Mouse (Mus musculus) MEL (cell line): ENCODE results near the gene Hspa1a.

Experiments used
- CTCF ChIP-seq, 3 experiments: IDR thresholded peaks in 2 of 3; conservative IDR thresholded peaks in 1 of 3; 2 replicates each; pipeline ENCODE4 v1.5.1; 2011 to 2012; ENCODE audit warnings: low read length in 3 of 3, low read depth in 2 of 3, mild to moderate bottlenecking in 2 of 3, improper control_type of control experiment in 1 of 3, inconsistent platforms in 1 of 3, mixed read lengths in 1 of 3, moderate library complexity in 1 of 3; ENCODE audit not compliant: control insufficient read depth in 1 of 3, insufficient read depth in 1 of 3, poor library complexity in 1 of 3, severe bottlenecking in 1 of 3
- ELF1 ChIP-seq: IDR thresholded peaks from 2 replicates; pipeline ENCODE4 v1.6.1; 2014; ENCODE audit warnings: low read depth, mild to moderate bottlenecking, inconsistent platforms, low read length, improper control_type of control experiment, moderate library complexity
- POLR2A ChIP-seq, 2 experiments: IDR thresholded peaks; 2 replicates each; pipeline ENCODE4 v1.6.1; 2011 to 2012; ENCODE audit warnings: low read length in 2 of 2, mild to moderate bottlenecking in 2 of 2, control low read depth in 1 of 2, improper control_type of control experiment in 1 of 2, low read depth in 1 of 2, moderate library complexity in 1 of 2; ENCODE audit not compliant: control insufficient read depth in 1 of 2, insufficient read depth in 1 of 2, poor library complexity in 1 of 2

DNA sequence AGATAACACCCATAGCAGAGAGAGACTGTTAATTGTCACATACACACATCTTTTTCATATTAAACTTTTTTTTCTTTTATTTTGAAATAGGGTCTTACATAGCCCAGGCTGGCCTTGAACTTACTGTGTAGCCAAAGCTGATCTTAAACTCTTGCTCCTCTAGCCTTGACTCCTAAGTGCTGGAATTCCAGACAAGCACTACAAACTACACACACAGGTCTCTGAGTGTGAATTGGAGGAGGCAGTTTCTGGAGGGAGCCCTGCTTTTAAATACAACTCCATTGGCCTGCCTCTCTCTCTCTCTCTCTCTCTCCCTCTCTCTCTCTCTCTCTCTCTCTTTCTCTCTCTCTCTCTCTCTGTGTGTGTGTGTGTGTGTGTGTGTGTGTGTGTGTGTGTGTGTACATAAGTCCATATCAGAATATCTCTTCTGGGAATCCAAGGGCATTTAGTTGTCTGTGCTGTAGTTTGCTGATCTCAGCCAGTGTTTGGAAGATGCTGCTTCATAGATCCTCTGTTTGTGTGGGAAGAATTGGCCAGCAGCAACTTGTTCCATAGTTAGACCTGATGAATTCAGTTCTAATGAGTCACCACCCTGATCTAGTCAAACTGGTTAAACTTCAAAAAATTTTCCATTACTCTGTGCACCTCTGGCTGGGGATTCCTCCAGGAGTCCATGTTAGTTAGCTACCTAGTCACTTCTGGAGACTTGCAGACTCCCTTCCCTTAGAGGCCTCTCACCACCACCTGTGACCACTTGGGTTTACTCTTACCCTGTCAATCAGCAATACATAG, 11.1 kb downstream of the Hspa1a start:
- TF ChIP-seq ELF1 (no peak), CTCF (IDR thresholded peaks at IDR 0.05 in 2 of 3, conservative IDR thresholded peaks at IDR 0.05 in 1 of 3; ENCODE audit: control insufficient read depth in 1 of 3, insufficient read depth in 1 of 3, low read depth in 2 of 3, low read length in 3 of 3, poor library complexity in 1 of 3, severe bottlenecking in 1 of 3) (no peak), POLR2A (IDR thresholded peaks at IDR 0.05; ENCODE audit: control insufficient read depth in 1 of 2, insufficient read depth in 1 of 2, low read depth in 1 of 2, low read length in 2 of 2, poor library complexity in 1 of 2) (no peak)
